Mouse (Mus musculus): ENCODE results near the gene Kat5.

Kat5 gene

GRCm38 (mm10) chr19:5625311-5625710 lies 15.3 kb upstream of the Kat5 start:
- no peak for DNase-seq

- DNase-seq, result no peak
Measured at GRCm38 (mm10) chr19:5621884-5622283, 11.8 kb upstream of the Kat5 start.

- no peak for DNase-seq
Measured at GRCm38 (mm10) chr19:5620007-5620406, 10.0 kb upstream of the Kat5 start.

GRCm38 (mm10) chr19:5614953-5615352 lies 4.9 kb upstream of the Kat5 start:
- DNase-seq, result no peak

- DNase-seq, result no peak
Measured at GRCm38 (mm10) chr19:5612762-5613411, 2.9 kb upstream of the Kat5 start.

GRCm38 (mm10) chr19:5611973-5612372 lies 1.9 kb upstream of the Kat5 start:
- no peak for DNase-seq

GRCm38 (mm10) chr19:5609171-5609546 lies 878 bp downstream of the Kat5 start:
- no peak for DNase-seq

- no peak for DNase-seq
Measured at GRCm38 (mm10) chr19:5608707-5609106, 1.3 kb downstream of the Kat5 start.

- DNase-seq, result no peak
Measured at GRCm38 (mm10) chr19:5607705-5608410, 2.2 kb downstream of the Kat5 start.

- DNase-seq, result no peak
Measured at GRCm38 (mm10) chr19:5606196-5606595, 3.8 kb downstream of the Kat5 start.

GRCm38 (mm10) chr19:5605126-5605525 lies 4.9 kb downstream of the Kat5 start:
- DNase-seq, result no peak

- DNase-seq, result no peak
Measured at GRCm38 (mm10) chr19:5603664-5604063, 6.4 kb downstream of the Kat5 start.

- DNase-seq, result peak; percentile 69 to 73
Measured at GRCm38 (mm10) chr19:5601752-5602541, 8.1 kb downstream of the Kat5 start, which contains the start of gene Rnaseh2c. Rnaseh2c (plus strand) TSS chr19:5601873.

- DNase-seq, result no peak
Measured at GRCm38 (mm10) chr19:5599224-5599623, 10.8 kb downstream of the Kat5 start.

- DNase-seq, result no peak
Measured at GRCm38 (mm10) chr19:5591888-5592287, 18.1 kb downstream of the Kat5 start.

GRCm38 (mm10) chr19:5589159-5589558 lies 20.9 kb downstream of the Kat5 start:
- no peak for DNase-seq

- no peak for DNase-seq
Measured at GRCm38 (mm10) chr19:5581995-5582394, 28.0 kb downstream of the Kat5 start.

- DNase-seq, result no peak
Measured at GRCm38 (mm10) chr19:5580776-5581175, 29.3 kb downstream of the Kat5 start.

GRCm38 (mm10) chr19:5579971-5580370 lies 30.1 kb downstream of the Kat5 start:
- no peak for DNase-seq

GRCm38 (mm10) chr19:5575336-5575735 lies 34.7 kb downstream of the Kat5 start:
- no peak for DNase-seq

- DNase-seq, result no peak
Measured at GRCm38 (mm10) chr19:5572331-5573125, 37.5 kb downstream of the Kat5 start.

- peak; percentile 37 to 49 for DNase-seq
Measured at GRCm38 (mm10) chr19:5571831-5572230, 38.2 kb downstream of the Kat5 start.
